Mouse (Mus musculus) right cerebral cortex, adult 18-20 months (tissue): ENCODE measurements around the gene Myef2.

Experiments
- DNase-seq: peaks from one replicate; pipeline ENCODE4 v3.0.0; 2022; ENCODE audit warnings: mixed read lengths

The Myef2 gene

GRCm38 (mm10) chr2:125067373-125067772 is 56.1 kb downstream of the Myef2 start:
- DNase-seq: no peak

- no peak for DNase-seq
Observed at GRCm38 (mm10) chr2:125062944-125063343, 60.5 kb downstream of the Myef2 start.

GRCm38 (mm10) chr2:125061451-125061850 is 62.0 kb downstream of the Myef2 start:
- DNase-seq: no peak

- DNase-seq: peak; percentile 26
Observed at GRCm38 (mm10) chr2:125057250-125057815, 66.1 kb downstream of the Myef2 start.

GRCm38 (mm10) chr2:125055316-125055903 is 68.1 kb downstream of the Myef2 start:
- no peak for DNase-seq
